Mouse (Mus musculus): ENCODE data around the gene St6galnac4. TPM values are rescaled to one million over a fixed set of nuclear protein-coding genes. Genes with fewer than 3 reads are reported as not detected.

Gene St6galnac4
- polyA plus RNA-seq, 1 experiment = 26.9 TPM

DNA sequence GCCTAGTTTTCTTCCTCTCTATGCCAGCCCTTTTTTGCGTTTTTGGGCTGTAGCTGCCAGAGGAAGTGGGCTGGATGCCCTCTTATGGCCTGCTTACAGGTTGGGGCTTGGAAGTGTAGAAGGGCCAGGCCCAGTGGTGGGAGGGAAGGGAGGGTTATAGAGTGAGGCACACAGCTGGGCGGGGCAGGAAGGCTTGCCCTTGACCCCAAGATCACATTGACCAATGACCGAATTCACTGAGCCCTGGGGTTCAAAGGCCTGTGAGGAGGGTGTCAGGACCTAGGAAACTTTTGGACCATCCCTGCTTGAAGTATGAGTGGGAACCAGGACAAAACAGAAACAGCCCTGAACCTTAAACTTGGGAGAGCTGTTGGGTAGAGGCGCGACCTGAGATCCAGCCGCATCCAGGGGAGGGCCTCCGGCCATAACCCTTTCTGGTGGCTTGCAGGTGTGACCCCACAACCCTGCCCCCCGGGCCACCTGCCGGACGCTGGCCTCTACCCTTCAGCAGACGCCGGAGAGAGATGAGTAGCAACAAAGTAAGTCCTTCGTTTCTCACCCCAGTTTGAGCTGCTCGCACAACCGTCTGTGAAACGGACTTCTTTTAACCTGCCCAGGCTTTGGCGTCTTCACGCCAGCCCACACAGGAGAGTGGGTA, 22.0 kb downstream of the St6galnac4 start:
- Histone ChIP-seq H3K4me1 (ENCODE audit: control insufficient read depth, insufficient read depth, low read length) (peaks cover 14% of the 10 kb centered on the region), H3K27ac (ENCODE audit: insufficient read depth, low read depth, low read length) (peak overlapping the region; percentile 83), H3K4me3 (ENCODE audit: insufficient read depth, low read length) (peak overlapping the region; percentile 93)
- no peak for TF ChIP-seq CTCF (IDR thresholded peaks at IDR 0.05; ENCODE audit: low read depth, low read length)
- TF ChIP-seq POLR2A (IDR thresholded peaks at IDR 0.05; ENCODE audit: borderline replicate concordance, low read depth, low read length) = no peak

DNA sequence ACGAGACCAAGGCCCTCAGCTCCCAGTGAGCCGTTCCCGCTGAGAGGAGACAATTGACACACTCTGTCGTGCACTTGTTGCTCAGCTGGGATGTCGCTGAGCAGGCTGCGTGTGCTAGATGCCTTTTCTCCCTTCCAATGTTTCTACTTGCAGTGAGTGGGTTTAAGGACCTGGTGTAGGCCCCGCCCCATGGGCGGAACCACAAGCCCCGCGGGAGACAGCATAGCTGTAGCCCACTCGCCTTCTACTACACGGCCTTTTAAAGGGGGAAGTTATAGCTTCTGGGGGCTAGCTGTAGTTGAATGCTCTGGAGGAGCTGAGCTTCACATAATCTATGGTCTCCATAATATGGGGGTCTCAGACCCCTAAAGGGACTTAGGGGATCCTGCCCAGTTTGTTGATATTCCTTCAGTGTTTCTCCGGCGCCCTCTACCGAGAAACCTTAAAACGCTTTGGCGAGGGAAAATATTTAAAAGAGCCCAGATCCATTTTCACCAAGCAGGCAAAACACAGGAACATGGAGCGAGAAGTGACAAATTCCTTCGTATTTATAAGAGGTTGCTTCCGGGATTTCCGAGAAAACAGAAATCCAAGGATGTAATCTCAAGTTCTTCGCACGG, 23.8 kb downstream of the St6galnac4 start:
- TF ChIP-seq CTCF (IDR thresholded peaks at IDR 0.05; ENCODE audit: low read depth, low read length) (no peak), POLR2A (IDR thresholded peaks at IDR 0.05; ENCODE audit: borderline replicate concordance, low read depth, low read length) (no peak)
- Histone ChIP-seq H3K4me3 (ENCODE audit: insufficient read depth, low read length) (no peak overlapping the region), H3K27ac (ENCODE audit: insufficient read depth, low read depth, low read length) (no peak overlapping the region), H3K4me1 (ENCODE audit: control insufficient read depth, insufficient read depth, low read length) (peaks cover 14% of the 10 kb centered on the region)

DNA sequence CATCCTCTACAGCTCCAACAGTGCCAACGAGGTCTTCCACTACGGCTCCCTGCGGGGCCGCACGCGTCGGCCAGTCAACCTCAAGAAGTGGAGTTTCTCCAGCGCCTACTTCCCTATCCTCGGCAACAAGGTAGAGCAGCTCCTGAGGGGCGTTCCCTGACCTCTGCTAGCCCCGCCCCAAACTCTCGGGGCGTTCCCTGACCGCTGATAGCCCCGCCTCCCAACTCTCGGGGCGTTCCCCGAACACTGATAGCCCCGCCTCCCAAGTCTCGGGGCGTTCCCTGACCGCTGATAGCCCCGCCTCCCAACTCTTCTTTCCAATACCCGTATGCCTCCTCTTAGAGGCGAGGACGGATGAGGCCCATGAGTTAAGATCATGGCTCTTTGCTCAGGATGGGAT, 25.4 kb downstream of the St6galnac4 start:
- Histone ChIP-seq H3K4me1 (ENCODE audit: control insufficient read depth, insufficient read depth, low read length) (peaks cover 12% of the 10 kb centered on the region), H3K27ac (ENCODE audit: insufficient read depth, low read depth, low read length) (no peak overlapping the region), H3K4me3 (ENCODE audit: insufficient read depth, low read length) (no peak overlapping the region)
- TF ChIP-seq POLR2A (IDR thresholded peaks at IDR 0.05; ENCODE audit: borderline replicate concordance, low read depth, low read length) = no peak

GRCm38 (mm10) chr2:32617109-32617508, 30.2 kb downstream of the St6galnac4 start:
- no peaks in the 10 kb centered on the region for H3K4me1 ChIP-seq (ENCODE audit: control insufficient read depth, insufficient read depth, low read length)
- TF ChIP-seq CTCF (IDR thresholded peaks at IDR 0.05; ENCODE audit: low read depth, low read length) = no peak
- no peak for TF ChIP-seq POLR2A (IDR thresholded peaks at IDR 0.05; ENCODE audit: borderline replicate concordance, low read depth, low read length)

DNA sequence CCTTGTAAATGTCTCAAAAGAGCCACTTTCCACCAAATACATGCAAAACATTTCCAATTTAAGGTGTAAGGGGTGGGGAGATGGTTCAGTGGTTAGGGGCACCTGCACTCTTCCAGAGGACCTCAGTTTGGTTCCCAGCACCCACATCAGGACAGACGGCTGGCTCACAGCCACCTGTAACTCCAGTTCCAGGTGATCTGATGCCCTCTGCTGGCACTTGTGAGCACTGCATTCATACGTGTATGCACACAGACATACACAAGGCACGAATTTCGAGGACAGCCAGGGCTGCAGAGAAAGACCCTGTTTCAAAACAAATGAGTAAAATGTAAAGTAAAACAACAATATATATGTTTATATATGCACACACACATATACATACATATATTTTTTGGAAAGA, 30.7 kb downstream of the St6galnac4 start:
- TF ChIP-seq CTCF (IDR thresholded peaks at IDR 0.05; ENCODE audit: low read depth, low read length) (peak; percentile 49), POLR2A (IDR thresholded peaks at IDR 0.05; ENCODE audit: borderline replicate concordance, low read depth, low read length) (no peak)
- Histone ChIP-seq H3K27ac (ENCODE audit: insufficient read depth, low read depth, low read length) (no peak overlapping the region), H3K4me3 (ENCODE audit: insufficient read depth, low read length) (no peak overlapping the region), H3K4me1 (ENCODE audit: control insufficient read depth, insufficient read depth, low read length) (no peaks in the 10 kb centered on the region)

More at GRCm38 (mm10) chr2:32617109-32617508, 30.2 kb downstream of the St6galnac4 start:
- Histone ChIP-seq H3K4me3 (ENCODE audit: insufficient read depth, low read length) (no peak overlapping the region), H3K27ac (ENCODE audit: insufficient read depth, low read depth, low read length) (no peak overlapping the region)

- Histone ChIP-seq H3K4me1 (ENCODE audit: control insufficient read depth, insufficient read depth, low read length) (no peaks in the 10 kb centered on the region), H3K4me3 (ENCODE audit: insufficient read depth, low read length) (no peak overlapping the region), H3K27ac (ENCODE audit: insufficient read depth, low read depth, low read length) (no peak overlapping the region)
- TF ChIP-seq CTCF (IDR thresholded peaks at IDR 0.05; ENCODE audit: low read depth, low read length) (no peak), POLR2A (IDR thresholded peaks at IDR 0.05; ENCODE audit: borderline replicate concordance, low read depth, low read length) (no peak)
Measured at GRCm38 (mm10) chr2:32618051-32618450, 31.2 kb downstream of the St6galnac4 start.

DNA sequence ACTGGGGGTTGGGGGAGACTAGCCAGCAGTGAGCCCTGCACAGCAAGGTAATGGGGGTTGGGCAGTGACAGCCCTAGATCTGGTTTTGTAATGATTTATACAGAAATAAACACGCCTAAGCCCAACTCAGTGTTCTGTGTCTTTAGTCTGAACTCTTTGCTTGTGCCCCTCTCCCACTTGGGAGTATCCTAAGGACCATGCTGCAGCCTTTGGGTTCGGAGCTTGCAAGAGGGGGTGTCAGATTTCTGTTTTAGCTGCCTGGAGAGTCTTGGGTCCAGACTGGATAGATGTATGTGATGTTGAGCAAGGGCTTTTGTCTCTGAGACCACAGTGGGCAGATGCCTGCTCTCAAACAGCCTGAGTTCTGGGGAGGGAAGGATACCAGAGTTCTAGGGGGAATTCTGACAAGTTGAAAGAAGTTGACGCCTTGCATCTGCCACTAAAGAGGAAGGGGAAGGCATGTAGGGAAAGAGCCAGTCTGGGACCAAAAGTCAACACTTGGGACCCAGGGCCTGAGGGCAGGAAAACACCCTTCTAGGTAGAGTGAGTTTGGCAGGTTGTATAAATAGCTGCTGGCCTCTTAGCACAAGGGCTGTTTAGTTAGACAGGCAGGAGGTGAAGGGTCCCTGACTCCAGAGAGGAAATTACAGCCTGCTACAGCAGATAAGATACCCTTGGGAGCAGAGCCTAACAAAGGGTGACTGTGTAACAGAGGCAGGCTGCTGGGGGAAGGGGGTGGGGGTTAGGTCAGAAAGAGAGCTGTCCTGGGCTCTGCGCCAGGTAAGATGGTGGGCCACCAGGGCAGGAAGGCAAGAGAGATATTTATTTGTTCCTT, 34.0 kb downstream of the St6galnac4 start:
- no peak for TF ChIP-seq POLR2A (IDR thresholded peaks at IDR 0.05; ENCODE audit: borderline replicate concordance, low read depth, low read length)
- no peak for TF ChIP-seq CTCF (IDR thresholded peaks at IDR 0.05; ENCODE audit: low read depth, low read length)
- Histone ChIP-seq H3K27ac (ENCODE audit: insufficient read depth, low read depth, low read length) (no peak overlapping the region), H3K4me3 (ENCODE audit: insufficient read depth, low read length) (no peak overlapping the region), H3K4me1 (ENCODE audit: control insufficient read depth, insufficient read depth, low read length) (peaks cover 8% of the 10 kb centered on the region)

GRCm38 (mm10) chr2:32621517-32621859, 34.6 kb downstream of the St6galnac4 start, which contains the start of gene Ak1:
Gene Ak1, plus strand, starts transcription at chr2:32621758.
- Histone ChIP-seq H3K4me3 (ENCODE audit: insufficient read depth, low read length) (no peak within 1 kb of the TSS), H3K27ac (ENCODE audit: insufficient read depth, low read depth, low read length) (no peak within 1 kb of the TSS), H3K4me1 (ENCODE audit: control insufficient read depth, insufficient read depth, low read length) (peaks cover 14% of the 10 kb centered on the region)
- TF ChIP-seq POLR2A (IDR thresholded peaks at IDR 0.05; ENCODE audit: borderline replicate concordance, low read depth, low read length) (no peak), CTCF (IDR thresholded peaks at IDR 0.05; ENCODE audit: low read depth, low read length) (no peak)

DNA sequence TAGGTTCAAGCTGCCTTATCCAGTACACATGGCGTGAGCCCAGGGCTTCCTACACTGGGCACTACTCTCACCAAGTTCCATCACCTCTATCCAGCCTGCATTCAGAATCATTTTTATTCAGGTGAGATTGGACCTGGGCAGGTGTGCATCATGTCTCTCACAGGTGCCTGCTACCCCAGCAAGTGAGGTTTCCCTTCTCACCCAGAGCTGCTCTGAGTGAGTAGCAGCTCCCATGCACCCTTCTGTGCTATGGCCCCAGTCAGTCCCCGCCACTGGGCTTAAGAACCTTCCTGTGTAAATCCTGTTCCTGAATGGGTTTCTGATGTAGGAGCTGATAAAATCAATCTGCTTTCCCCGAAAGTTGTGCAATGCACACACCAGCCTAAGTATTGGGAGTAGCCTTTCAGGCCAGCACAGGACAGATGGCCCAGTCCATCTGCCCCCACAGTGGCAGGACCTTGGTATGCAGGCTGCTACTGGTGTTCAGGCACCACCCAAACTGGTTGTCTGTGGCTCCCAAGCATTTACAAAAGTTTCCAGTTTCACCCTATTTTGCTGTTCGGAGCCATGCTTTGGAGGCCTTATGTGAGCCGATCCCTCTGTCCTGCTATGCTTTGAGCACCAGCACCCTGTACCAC, 37.3 kb downstream of the St6galnac4 start:
- Histone ChIP-seq H3K4me1 (ENCODE audit: control insufficient read depth, insufficient read depth, low read length) (peaks cover 16% of the 10 kb centered on the region), H3K27ac (ENCODE audit: insufficient read depth, low read depth, low read length) (no peak overlapping the region)
- TF ChIP-seq CTCF (IDR thresholded peaks at IDR 0.05; ENCODE audit: low read depth, low read length) (no peak), POLR2A (IDR thresholded peaks at IDR 0.05; ENCODE audit: borderline replicate concordance, low read depth, low read length) (no peak)

More for the DNA sequence above, 37.3 kb downstream of the St6galnac4 start:
- no peak overlapping the region for H3K4me3 ChIP-seq (ENCODE audit: insufficient read depth, low read length)

Measured in bone marrow macrophage, adult 2 months (primary cell).